Mouse (Mus musculus) Patski (cell line): ENCODE data around the gene Ciart. TPM values are rescaled to one million over a fixed set of nuclear protein-coding genes. Genes with fewer than 3 reads are reported as not detected.

Experiments used
- ATAC-seq: fragments of 100-300 bp; one replicate; pipeline ENCODE4 v1.8.0; 2021
- CTCF ChIA-PET: fragments of 350-600 bp; sonication (Branson Sonifier 250); formaldehyde crosslinking; loops from one replicate; lab custom pipeline; 2022; ENCODE audit warnings: inconsistent platforms; lab: Charles Lee
- POLR2A ChIA-PET: fragments of 350-600 bp; sonication (Branson Sonifier 250); formaldehyde crosslinking; loops from one replicate; lab custom pipeline; 2022; ENCODE audit warnings: antibody characterized with exemption, inconsistent platforms; lab: Charles Lee
- DNase-seq: peaks from one replicate; pipeline ENCODE4 v3.0.0-alpha.2; 2011; ENCODE audit warnings: low read depth, low spot score
- H3K27me3 ChIP-seq: fragments of 371-371 bp; one replicate; pipeline ENCODE4 v1.5.1; 2021
- CTCF ChIP-seq: fragments of 100-300 bp; IDR thresholded peaks from one replicate; pipeline ENCODE4 v1.5.1; 2021
- in situ Hi-C: fragments of 300-500 bp; cut with MboI; formaldehyde crosslinking; loops from 3 replicates; pipeline ENCODE4 v1.11.1; 2018; ENCODE audit warnings: low pct_unique_long_range_greater_than_20kb, mixed read lengths
- polyA plus RNA-seq: library from polyadenylated mRNA; unstranded; gene quantifications from one replicate; pipeline ENCODE4 v1.2.3, GENCODE M21; 2021

Gene Ciart
- polyA plus RNA-seq, 1 experiment from 2014 or later, result 6.8 TPM

DNA sequence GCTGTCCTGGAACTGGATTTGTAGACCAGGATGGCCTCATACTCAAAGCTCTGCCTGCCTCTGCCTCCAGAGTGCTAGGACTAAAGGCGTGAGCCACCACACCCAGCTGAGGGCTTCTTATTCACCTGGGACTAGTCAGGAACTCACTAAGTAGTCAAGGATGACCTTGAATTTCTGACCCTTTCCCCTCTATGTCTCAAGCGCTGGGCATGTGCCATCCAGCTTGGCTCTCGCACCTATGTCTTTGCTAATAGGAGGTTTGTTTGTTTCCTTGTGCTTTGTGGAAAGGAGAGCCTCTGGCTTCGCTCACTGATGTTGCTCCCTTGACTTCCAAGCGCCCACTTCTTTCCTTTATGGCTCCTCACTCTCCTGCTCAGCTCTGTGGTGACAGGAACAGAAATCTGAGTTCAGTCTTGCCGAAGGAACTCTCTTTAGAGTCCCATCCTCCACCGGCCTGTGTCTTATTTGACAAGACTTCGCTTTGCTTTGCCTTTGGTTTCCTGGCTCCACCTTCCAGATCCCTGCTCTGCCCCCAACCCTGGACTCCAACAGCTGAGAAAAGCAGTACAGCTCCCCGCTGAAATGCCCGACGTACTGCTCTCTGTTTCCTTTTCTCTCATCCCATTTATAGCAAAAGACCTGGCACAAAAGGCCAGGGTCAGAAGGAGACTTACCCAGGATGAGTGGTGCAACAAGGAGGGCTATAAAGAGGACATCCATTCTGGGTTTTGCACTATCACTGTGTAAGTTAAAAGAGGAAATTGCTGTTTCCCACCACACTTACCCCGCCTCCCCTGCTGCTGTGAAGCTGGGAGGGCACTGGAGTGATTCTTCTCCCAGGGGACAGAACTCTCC is 9.4 kb upstream of the Ciart start, which contains the start of gene BC028528:
BC028528 (minus strand) TSS at position 795 of the 855 bp plus-strand sequence.
- DNase-seq, result no peak
- no peak for TF ChIP-seq CTCF
- POLR2A ChIA-PET, result interaction anchor here (0.8 kb wide), 1 partner anchor 16 kb away, joined by 3 read pairs; no protein-coding TSS in a partner anchor
- ATAC-seq, result no peak
- in situ Hi-C loops, result no loop called here
- no peaks in the 10 kb centered on the region for H3K27me3 ChIP-seq
- CTCF ChIA-PET, result interaction anchor here (2.9 kb wide), 1 partner anchor 15 kb away, joined by 22 read pairs; the partner anchor contains the start of gene Car14

DNA sequence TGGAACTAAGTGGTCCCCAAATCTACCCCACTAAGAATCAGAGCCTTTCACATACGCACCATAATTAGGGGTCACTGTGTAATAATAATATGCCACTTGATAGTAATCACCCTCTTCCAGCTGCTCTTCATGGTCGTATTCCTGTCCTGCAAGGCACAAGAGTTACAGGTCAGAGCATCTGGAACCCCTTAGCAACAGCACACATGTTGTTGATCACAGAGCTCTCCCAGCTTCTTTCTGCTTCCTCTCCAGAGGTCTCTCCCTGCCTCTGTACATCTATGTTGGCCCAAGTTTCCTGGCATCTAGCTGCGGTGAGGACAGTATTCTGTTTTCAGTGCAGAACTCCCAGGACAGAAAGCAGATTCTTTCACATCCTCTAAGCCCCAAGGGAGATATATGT is 7.6 kb upstream of the Ciart start:
- DNase-seq (no peak), ATAC-seq (no peak)
- in situ Hi-C loops, result no loop called here
- POLR2A ChIA-PET, result interaction anchor here (0.6 to 1.5 kb wide), 2 partner anchors 18 to 706 kb away, joined by 3 to 6 read pairs; partner anchors contain the start of gene Mrps21
- CTCF ChIA-PET, result interaction anchor here (1.0 to 2.9 kb wide), 5 partner anchors 16 to 91 kb away, joined by 3 to 22 read pairs (median 4); partner anchors contain the start of gene Car14
- H3K27me3 ChIP-seq, result no peaks in the 10 kb centered on the region
- TF ChIP-seq CTCF, result no peak

DNA sequence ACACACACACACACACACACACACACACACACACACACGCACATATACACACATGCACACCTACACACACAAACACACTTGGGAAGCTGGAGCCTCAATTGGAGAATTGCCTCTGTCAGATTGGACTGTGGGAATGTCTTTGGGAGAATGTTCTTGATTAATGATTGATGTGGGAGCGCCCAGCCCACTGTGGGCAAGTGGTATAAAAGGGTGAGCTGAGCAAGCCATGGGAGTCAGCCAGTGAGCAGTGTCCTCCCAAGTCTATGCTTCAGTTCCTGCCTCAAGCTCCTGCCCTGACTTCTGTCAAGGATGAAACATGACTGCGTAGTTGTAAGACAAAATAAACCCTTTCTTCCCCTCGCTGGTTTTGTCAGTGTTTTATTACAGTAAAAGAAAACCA is 5.5 kb upstream of the Ciart start:
- in situ Hi-C loops, result no loop called here
- DNase-seq, result no peak
- TF ChIP-seq CTCF, result no peak
- CTCF ChIA-PET, result interaction anchor here (0.9 to 1.5 kb wide), 4 partner anchors 13 to 19 kb away, joined by 3 to 16 read pairs (median 4); partner anchors contain the start of gene Mrps21
- no peaks in the 10 kb centered on the region for H3K27me3 ChIP-seq
- POLR2A ChIA-PET, result interaction anchor here (0.6 to 1.1 kb wide), 4 partner anchors 14 to 269 kb away, joined by 3 read pairs; no protein-coding TSS in a partner anchor
- ATAC-seq, result no peak

DNA sequence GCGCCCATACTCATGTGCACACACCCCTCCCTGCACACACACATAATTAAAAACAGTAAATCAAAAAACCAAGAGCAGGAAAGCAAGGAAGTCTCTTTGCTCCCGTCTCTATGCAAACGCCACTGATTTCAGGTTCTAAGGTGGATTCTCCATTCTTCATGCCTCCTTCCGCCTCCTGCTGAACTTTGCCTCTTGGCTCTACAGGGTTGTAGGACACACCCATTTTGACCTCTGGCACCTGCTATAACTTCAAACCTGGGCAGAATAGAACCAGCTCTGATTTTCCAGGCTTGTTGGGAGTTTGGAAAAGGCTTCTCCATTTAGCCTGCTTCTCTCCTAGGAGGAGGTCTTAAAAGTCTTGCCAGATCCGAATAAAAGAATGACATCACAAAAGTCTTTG is 2.3 kb upstream of the Ciart start:
- CTCF ChIA-PET, result interaction anchor here (1.6 to 4.3 kb wide), 4 partner anchors 8 to 75 kb away, joined by 3 to 46 read pairs (median 14); partner anchors contain the start of genes Car14 and Mrps21
- in situ Hi-C loops, result loop anchor here (5.0 kb wide), 2 partner anchors 78 to 173 kb away; partner anchors contain the start of gene Vps45
- POLR2A ChIA-PET, result no interaction called here
- H3K27me3 ChIP-seq, result no peaks in the 10 kb centered on the region
- DNase-seq (no peak), ATAC-seq (no peak)
- TF ChIP-seq CTCF, result no peak

DNA sequence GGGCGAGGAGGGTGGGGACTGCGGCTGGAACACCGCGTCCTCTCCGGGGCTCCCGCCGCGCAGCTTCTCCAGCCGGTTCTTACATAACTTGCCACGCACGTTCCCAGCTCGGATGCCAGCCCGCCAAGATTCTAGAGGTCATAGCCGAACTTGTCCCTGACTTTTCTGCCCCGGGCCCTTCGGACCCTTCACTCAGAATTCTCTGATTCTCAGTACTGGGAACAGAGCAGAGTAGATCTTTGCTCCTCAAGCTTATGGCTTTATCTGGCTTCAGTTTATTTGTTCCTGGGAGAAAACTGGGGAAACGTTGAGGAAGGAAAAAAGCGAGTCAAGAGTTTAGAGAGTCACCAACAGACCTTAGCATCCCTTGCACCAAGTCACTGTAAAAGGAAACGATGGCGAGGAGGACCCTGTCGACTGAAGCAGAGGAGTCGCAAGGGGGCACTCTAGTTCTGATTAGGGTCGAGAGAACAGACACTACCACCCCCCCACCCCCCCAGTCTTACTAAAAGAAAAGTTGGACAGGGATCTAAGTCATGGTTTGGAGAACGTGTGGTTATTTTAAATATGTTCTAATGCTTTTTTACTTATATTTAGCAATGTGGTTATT is 870 bp upstream of the Ciart start:
- no peak for TF ChIP-seq CTCF
- H3K27me3 ChIP-seq, result no peaks in the 10 kb centered on the region
- ChIA-PET CTCF (interaction anchor here (0.9 to 4.3 kb wide), 6 partner anchors 10 to 82 kb away, joined by 3 to 46 read pairs (median 8); partner anchors contain the start of genes Car14 and Mrps21), POLR2A (interaction anchor here (0.9 to 2.6 kb wide), 7 partner anchors 10 to 25 kb away, joined by 3 to 10 read pairs (median 5); partner anchors contain the start of gene Aph1a)
- ATAC-seq (peak; percentile 50), DNase-seq (peak; percentile 55)
- in situ Hi-C loops, result loop anchor here (5.0 kb wide), 2 partner anchors 79 to 174 kb away; partner anchors contain the start of gene Vps45

DNA sequence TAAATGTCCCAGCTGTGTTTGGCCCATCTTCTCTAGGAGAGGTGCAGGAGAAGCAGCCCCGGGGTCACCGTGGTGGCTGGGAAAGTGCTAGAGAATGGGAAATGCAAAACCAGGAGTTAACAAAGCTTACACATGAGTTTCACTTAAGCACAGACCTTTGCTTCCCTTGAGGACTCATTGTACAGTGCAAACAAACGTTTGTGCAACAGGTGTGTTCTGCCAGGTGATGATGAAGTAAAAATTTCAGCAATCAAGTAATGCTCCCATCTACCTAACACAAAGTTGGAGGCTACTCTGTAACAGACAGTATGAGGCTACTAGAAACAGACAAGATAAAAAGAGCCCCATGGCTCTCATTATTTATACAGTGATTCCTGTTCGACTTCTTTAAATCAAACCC is 3.0 kb downstream of the Ciart start:
- POLR2A ChIA-PET, result no interaction called here

DNA sequence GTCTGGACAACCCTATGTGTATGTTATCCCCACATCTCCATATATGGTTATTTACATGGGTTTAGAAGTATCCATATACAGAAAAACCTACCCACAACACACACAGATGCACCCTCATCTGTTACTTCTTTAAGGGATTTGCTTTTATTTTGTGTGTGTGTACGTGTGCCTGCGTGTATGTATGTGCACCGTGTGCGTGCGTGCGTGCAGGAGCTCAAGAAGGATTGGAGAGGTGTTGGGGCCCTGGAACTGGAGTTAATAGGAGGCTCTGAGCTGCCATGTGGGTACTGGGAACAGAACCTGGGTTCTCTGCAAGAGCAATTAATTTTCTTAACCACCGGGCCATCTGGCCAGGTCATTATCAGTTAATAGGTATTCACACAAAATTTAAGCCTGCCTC is 10.0 kb downstream of the Ciart start:
- H3K27me3 ChIP-seq, result no peaks in the 10 kb centered on the region
- in situ Hi-C loops, result no loop called here
- no peak for TF ChIP-seq CTCF
- ChIA-PET POLR2A (interaction anchor here (0.6 to 1.7 kb wide), 5 partner anchors 9 to 94 kb away, joined by 3 to 10 read pairs (median 6); partner anchors contain the start of gene Ciart), CTCF (interaction anchor here (1.1 to 6.5 kb wide), 7 partner anchors 10 to 239 kb away, joined by 3 to 35 read pairs (median 4); partner anchors contain the start of gene Ciart)
- ATAC-seq (no peak), DNase-seq (no peak)

More for the DNA sequence above, 3.0 kb downstream of the Ciart start:
- ATAC-seq (no peak), DNase-seq (no peak)
- no peaks in the 10 kb centered on the region for H3K27me3 ChIP-seq
- CTCF ChIA-PET, result interaction anchor here (1.0 kb wide), 1 partner anchor 28 kb away, joined by 3 read pairs; no protein-coding TSS in a partner anchor
- no peak for TF ChIP-seq CTCF
- in situ Hi-C loops, result no loop called here

DNA sequence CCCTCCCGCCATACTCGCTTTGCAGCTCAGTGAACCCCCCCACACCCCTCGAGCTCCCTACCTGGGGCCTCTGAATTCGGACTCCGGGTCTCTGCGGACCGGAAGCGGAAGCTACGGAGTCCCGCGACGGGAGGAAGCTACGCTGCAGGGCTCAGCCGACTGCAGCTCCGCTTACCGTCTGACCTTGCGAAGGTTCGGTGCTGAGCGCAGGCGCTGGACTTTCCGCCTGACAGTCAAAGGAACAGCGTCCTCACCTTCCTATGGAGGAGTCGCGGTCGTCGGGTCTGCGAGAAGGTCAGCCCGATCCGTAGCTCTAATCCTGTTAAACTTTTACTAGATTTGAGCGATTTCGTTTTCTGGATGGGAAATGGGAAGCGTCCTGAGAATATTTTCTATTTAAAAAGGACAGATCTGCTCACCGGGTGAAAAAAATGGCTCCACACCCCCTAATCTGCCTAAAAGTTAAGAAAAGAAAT is 10.6 kb downstream of the Ciart start, which contains the start of gene Mrps21:
Mrps21 (minus strand) TSS at position 128 of the 476 bp plus-strand sequence.
- ChIA-PET POLR2A (interaction anchor here (0.7 to 1.3 kb wide), 4 partner anchors 10 to 34 kb away, joined by 3 to 10 read pairs (median 5); partner anchors contain the start of gene Ciart), CTCF (interaction anchor here (1.0 to 6.5 kb wide), 6 partner anchors 10 to 239 kb away, joined by 3 to 35 read pairs (median 6); partner anchors contain the start of gene Ciart)
- peak; percentile 77 for DNase-seq
- TF ChIP-seq CTCF, result no peak
- ATAC-seq, result peak; percentile 94
- no peaks in the 10 kb centered on the region for H3K27me3 ChIP-seq
- in situ Hi-C loops, result no loop called here

DNA sequence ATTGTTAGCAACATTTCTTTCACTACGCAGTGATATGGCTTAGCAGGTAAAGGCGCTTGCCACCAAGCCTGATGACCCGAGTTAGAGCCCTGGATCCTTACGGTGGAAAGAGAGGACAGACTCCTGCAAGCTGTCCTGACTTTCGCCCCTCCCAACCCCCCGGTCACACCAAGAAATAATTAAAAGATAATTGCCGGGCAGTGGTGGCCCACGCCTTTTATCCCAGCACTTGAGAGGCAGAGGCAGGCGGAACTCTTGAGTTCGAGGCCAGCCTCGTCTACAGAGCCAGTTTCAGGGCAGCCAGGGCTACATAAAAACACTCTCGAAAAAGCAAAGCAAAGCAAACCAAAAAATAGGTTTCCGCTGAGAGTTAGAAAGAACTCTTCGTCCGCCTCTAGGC is 11.1 kb downstream of the Ciart start:
- POLR2A ChIA-PET, result interaction anchor here (0.7 to 1.5 kb wide), 3 partner anchors 15 to 18 kb away, joined by 3 to 6 read pairs (median 5); partner anchors contain the start of gene Prpf3
- no peak for TF ChIP-seq CTCF
- CTCF ChIA-PET, result interaction anchor here (1.0 to 6.5 kb wide), 5 partner anchors 9 to 238 kb away, joined by 3 to 35 read pairs (median 8); partner anchors contain the start of gene Ciart
- no peak for DNase-seq
- ATAC-seq, result peak; percentile 3
- in situ Hi-C loops, result no loop called here
- H3K27me3 ChIP-seq, result no peaks in the 10 kb centered on the region
